Mouse (Mus musculus) layer of hippocampus, adult 18-20 months (tissue): Measurements from ENCODE around the gene Zdhhc7. TPM values are rescaled to one million over a fixed set of nuclear protein-coding genes. Genes with fewer than 3 reads are reported as not detected.

ENCODE experiments used
- DNase-seq, 2 experiments: peaks; one replicate each; pipeline ENCODE4 v3.0.0; 2022; ENCODE audit warnings: low spot score in 2 of 2
- total RNA-seq, 2 experiments: library from RNA; stranded (reverse); gene quantifications; 2 replicates each; pipeline ENCODE4 v1.2.3; 2021

Gene Zdhhc7
- total RNA-seq, 2 experiments from 2014 or later, result 36.6 to 37.1 TPM

GRCm38 (mm10) chr8:120037611-120038010 lies 63.7 kb downstream of the Zdhhc7 start:
- no peak for DNase-seq

- no peak for DNase-seq
Measured at GRCm38 (mm10) chr8:120037199-120037598, 64.1 kb downstream of the Zdhhc7 start.

- DNase-seq, result no peak
Measured at GRCm38 (mm10) chr8:120036578-120036977, 64.7 kb downstream of the Zdhhc7 start.

GRCm38 (mm10) chr8:120036111-120036510 lies 65.2 kb downstream of the Zdhhc7 start:
- no peak for DNase-seq

- peak in 1 of 2 experiments; percentile 21 for DNase-seq
Measured at GRCm38 (mm10) chr8:120034471-120034870, 66.8 kb downstream of the Zdhhc7 start.

- no peak for DNase-seq
Measured at GRCm38 (mm10) chr8:120032549-120033208, 68.6 kb downstream of the Zdhhc7 start.

Other genes starting within 250 kb of the Zdhhc7 start
- 1 to 10 TPM; 8.1 to 8.6 TPM for gene Klhl36, start 239.2 kb downstream of the Zdhhc7 start, total RNA-seq
- gene Usp10, start 191.1 kb downstream of the Zdhhc7 start, total RNA-seq, result 10 to 100 TPM; 88.3 to 89.2 TPM
- gene Gm20388, start 190.6 kb downstream of the Zdhhc7 start, total RNA-seq, result 10 to 100 TPM in 1 of 2 experiments, not detected in 1; 10.7 TPM
- 1 to 10 TPM; 1.3 to 2.6 TPM for gene Crispld2, start 109.0 kb downstream of the Zdhhc7 start, total RNA-seq
- gene 6430548M08Rik, start 12.7 kb upstream of the Zdhhc7 start, total RNA-seq, result 100 to 1,000 TPM; 163 to 201 TPM
- gene Fam92b, start 76.0 kb upstream of the Zdhhc7 start, total RNA-seq, result under 1 TPM; 0.45 to 0.58 TPM
- gene Gse1, start 127.0 kb upstream of the Zdhhc7 start, total RNA-seq, result 100 to 1,000 TPM; 142 to 146 TPM